Mouse (Mus musculus) adrenal gland, postnatal 4 days (tissue): ENCODE results near the gene Adgrl3. TPM values are rescaled to one million over a fixed set of nuclear protein-coding genes. Genes with fewer than 3 reads are reported as not detected.

Experiments used
- DNase-seq, 2 experiments: peaks; one replicate each; pipeline ENCODE4 v3.0.0; 2021 to 2022; ENCODE audit warnings: low spot score in 2 of 2, mixed read lengths in 2 of 2
- long read RNA-seq, 2 experiments: library from polyadenylated mRNA; stranded (forward); transcript quantifications; one replicate each; pipeline ENCODE4 v2.0.0; 2021
- total RNA-seq, 2 experiments: library from RNA; stranded (reverse); gene quantifications; 2 replicates each; pipeline ENCODE4 v1.2.3; 2021

The Adgrl3 gene
- total RNA-seq, result 10 to 100 TPM; 28.0 to 28.4 TPM
- long read RNA-seq, experiment 1, partial matches to known transcripts, result 1 of 4 reads
- long read RNA-seq, experiment 1, other reads (novel, unspliced or antisense), result 2 of 4 reads
- long read RNA-seq, experiment 2, partial matches to known transcripts, result 2 of 12 reads
- long read RNA-seq, experiment 2, other reads (novel, unspliced or antisense), result 10 of 12 reads

DNA sequence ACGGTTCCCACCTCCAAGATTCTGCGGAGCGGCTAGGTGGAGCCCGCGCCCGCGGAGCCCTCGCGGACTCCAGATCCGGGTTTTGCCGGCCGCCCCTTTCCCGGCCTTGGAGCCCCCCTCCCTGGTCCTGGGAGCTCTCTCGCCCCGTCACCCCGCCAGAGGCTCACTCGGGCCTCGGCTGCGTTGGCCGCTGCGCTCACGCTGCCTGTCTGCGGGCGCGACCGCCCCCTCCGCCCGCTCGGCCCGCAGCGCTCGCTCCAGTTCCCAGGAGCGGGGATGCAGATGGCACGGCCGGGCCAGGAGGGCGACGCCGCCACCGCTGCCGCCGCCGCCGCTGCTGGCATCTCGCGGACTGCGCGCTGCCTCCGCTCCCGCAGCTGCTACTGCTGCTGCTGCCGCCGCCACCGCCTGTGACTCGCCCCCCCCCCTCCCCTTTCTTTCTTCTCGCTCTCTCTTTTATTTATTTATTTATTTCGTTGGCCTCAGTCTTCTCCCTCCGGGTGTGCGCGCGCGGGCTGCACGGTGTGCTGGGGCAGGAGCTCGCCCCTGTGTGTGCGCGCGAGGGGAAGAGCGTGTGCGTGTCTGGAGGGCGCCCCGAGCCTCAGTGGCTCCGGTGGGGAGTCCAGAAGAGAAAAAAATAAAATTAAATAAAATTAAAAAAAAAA is at the start of gene Adgrl3:
TSS of gene Adgrl3 (plus strand) at position 549 of the 665 bp plus-strand sequence.
- DNase-seq, result peak; percentile 27 to 33

DNA sequence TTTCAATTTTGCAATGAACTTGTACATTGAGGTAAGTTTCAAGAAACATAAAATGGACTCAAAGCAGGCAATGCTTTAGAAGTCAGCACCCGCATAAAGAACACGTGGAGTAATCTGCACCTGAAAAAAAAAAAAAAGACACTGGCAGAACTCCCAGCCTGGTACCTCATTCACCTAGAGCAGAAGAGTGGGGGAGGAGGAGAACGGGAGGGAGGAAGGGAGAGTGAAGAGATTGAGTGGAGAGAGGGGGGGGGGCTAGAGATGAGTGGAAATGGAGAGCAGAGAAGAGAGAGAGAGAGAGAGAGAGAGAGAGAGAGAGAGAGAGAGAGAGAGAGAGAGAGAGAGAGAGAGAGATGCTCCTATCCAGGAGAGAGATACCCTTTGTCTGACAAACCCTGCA is 772 bp upstream of the Adgrl3 start:
- DNase-seq, result no peak

DNA sequence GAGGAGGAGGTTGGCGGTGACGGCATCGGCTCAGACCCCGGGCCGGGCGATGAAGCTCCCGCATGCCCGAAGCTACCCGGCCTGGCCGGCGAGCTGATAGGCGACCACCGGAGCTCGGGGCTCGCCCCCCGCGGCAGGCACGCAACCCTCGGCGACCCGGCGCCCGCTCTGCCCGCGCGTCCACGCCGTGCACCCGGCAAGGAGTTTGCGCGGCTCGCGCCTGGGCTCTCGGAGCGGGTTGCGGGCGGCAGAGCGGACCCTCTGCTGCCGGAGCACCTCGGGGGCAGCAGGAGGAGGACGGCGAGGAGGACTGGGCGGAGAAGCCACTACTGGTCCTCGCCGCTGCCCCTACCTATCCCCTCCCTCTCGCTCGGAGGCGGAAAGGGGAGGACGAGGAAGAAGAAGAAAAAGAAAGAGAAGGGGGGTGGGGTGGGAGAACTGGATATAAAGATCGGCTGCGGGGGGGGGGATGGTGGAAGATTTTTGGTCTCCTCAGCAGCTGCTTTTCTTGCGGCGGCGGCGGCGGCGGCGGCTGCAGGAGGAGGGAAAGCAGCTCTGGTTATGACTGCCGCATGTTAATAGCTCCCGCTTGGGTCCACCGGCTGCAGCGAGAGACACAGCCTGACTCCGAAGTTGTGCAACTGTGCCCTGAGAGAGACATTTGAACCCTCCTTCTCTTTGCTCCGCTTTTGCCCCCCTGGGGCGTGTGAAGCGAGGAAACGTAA is 505 bp downstream of the Adgrl3 start:
- DNase-seq, result peak; percentile 3 to 7

GRCm38 (mm10) chr5:81021006-81021320 is 1.0 kb downstream of the Adgrl3 start:
- no peak for DNase-seq

- DNase-seq, result no peak
Observed at GRCm38 (mm10) chr5:81021331-81021863, 1.5 kb downstream of the Adgrl3 start.

GRCm38 (mm10) chr5:81021864-81022305 is 1.9 kb downstream of the Adgrl3 start:
- no peak for DNase-seq

- no peak for DNase-seq
Observed at GRCm38 (mm10) chr5:81022306-81023071, 2.6 kb downstream of the Adgrl3 start.

GRCm38 (mm10) chr5:81023923-81024715 is 4.2 kb downstream of the Adgrl3 start:
- no peak for DNase-seq

- no peak for DNase-seq
Observed at GRCm38 (mm10) chr5:81028875-81029274, 8.9 kb downstream of the Adgrl3 start.

DNA sequence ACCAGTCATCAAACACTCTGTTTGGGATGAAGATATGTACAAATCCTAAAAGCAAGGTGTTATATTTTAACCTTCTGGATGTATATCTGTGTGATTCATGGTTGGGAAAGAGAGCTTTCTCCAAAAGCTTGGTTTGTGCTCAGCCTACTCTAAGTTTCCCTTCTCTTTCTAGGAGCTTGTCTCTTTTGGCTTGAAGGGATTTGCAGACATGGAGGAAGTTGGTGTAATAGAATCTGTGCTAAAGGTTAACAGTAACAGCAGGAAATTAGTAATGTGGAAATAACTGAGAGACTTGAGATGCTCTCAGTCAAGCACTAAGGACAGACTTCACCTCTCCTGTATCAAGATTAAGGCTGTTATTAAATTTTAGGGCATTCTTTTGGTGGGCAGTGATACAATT is 17.2 kb downstream of the Adgrl3 start:
- no peak for DNase-seq

GRCm38 (mm10) chr5:81043875-81044274 is 23.9 kb downstream of the Adgrl3 start:
- no peak for DNase-seq

GRCm38 (mm10) chr5:81046128-81046527 is 26.2 kb downstream of the Adgrl3 start:
- no peak for DNase-seq

DNA sequence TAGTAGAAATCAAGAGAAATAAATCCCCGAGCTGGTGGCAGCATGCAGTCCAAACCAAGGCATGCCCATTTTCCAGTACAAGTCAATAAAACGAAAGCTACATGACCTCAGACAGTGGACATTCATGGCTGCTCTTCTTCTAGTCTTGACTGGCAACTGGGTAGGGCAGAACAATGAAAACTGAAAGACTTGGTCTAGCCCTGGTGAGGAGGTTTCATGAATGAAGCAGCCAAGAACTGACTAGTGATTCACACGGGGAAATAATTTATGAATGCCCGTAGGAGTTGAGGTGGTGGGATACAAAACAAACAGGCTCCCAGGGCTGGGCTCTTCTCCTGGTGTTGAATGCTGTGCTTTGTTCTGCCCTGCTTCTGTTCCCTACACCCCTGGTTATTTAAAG is 34.7 kb downstream of the Adgrl3 start:
- DNase-seq, result no peak

GRCm38 (mm10) chr5:81055253-81055652 is 35.3 kb downstream of the Adgrl3 start:
- no peak for DNase-seq

- DNase-seq, result no peak
Observed at GRCm38 (mm10) chr5:81058122-81058521, 38.2 kb downstream of the Adgrl3 start.

DNA sequence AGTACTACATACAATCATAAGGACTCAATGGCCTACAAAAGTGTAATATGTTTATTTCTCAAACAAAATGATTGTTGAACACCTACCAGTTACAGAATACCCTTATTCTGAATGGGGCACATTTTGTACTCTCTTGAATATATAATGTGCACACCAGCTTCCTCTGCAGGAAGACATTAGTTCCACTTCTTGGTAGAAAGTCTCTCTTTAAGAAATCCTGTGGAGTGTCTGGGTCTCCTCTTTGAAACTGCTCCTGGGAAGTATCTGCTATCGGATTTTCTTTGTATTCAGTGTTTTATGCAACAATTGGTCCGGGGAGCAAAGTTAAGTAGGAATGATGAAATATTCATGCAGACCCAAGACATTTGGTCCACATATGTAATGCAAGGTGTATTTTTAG is 41.0 kb downstream of the Adgrl3 start:
- no peak for DNase-seq

DNA sequence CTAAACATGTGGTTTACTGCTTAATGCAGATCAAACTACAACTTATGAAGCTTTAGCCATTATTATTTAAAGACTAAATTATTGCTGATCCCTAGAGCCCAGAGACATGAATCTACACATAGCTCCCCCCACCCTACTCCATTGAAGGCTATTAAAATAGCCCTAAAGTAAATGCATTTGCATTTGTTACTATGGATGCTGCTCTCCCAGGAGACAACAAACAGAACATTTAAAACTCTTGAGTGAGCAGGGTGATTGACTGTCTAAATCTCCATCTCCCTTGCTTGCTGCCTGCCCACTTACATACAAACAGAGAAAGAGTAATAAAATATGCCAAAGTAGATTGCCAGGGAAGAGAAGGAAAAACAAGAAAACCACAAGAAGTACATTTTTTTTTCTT is 41.4 kb downstream of the Adgrl3 start:
- DNase-seq, result no peak

- no peak for DNase-seq
Observed at GRCm38 (mm10) chr5:81064026-81064425, 44.1 kb downstream of the Adgrl3 start.

DNA sequence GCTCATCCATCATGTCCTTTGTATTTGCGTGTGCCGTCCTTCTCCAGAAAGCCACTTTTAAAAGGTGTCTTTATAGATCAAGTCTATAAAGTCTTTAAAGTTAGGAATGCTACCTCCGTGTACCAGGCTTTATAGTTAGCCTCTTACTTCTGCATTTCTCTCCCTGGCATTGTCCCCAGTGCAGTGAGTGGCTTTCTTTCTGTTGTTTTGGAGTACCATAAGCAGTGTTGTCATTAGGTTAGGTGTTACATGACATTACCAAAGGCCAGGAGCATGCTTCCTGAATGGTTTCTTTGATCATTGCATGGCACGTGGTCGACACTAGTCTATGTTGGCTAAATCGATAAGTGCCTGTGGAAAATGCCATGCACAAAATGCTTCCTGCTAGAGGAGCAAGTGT is 48.2 kb downstream of the Adgrl3 start:
- DNase-seq, result no peak

GRCm38 (mm10) chr5:81068839-81069238 is 48.9 kb downstream of the Adgrl3 start:
- no peak for DNase-seq

DNA sequence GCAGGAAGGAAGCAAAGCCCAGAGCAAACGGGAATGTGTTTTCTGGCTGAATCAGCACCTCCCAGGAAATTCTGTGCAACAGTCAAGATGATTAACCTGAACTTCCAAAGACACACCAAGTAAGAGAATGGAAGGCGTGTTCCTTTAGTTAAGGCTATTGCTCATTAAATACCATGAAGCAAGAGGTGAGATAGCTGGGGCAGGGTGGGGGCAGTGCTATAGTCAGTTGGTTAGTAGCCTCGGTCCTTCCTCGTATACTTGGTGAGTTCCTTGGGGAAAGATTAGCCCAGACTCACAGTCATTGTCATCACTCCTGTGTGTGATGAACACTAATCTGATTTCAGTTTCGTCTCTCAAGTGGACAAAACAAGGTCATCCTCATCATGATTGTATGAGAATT is 53.0 kb downstream of the Adgrl3 start:
- no peak for DNase-seq
